Mouse (Mus musculus) retina, postnatal 7 days (tissue): ENCODE data around the gene Vezt.

ENCODE experiments used
- DNase-seq: peaks from one replicate; pipeline ENCODE4 v3.0.0-alpha.2; 2012; ENCODE audit warnings: low read depth, low spot score

Gene Vezt

GRCm38 (mm10) chr10:93912136-93912855 lies 123.3 kb downstream of the Vezt start:
- no peak for DNase-seq

- DNase-seq = no peak
Measured at GRCm38 (mm10) chr10:93911326-93911725, 124.3 kb downstream of the Vezt start.

GRCm38 (mm10) chr10:93909811-93910446 lies 125.7 kb downstream of the Vezt start:
- no peak for DNase-seq

GRCm38 (mm10) chr10:93909015-93909414 lies 126.6 kb downstream of the Vezt start:
- DNase-seq = no peak

GRCm38 (mm10) chr10:93908540-93908939 lies 127.1 kb downstream of the Vezt start:
- DNase-seq = no peak

- DNase-seq = no peak
Measured at GRCm38 (mm10) chr10:93907376-93907775, 128.2 kb downstream of the Vezt start.

GRCm38 (mm10) chr10:93899907-93900306 lies 135.7 kb downstream of the Vezt start:
- DNase-seq = no peak

- DNase-seq = no peak
Measured at GRCm38 (mm10) chr10:93899303-93899702, 136.3 kb downstream of the Vezt start.

- no peak for DNase-seq
Measured at GRCm38 (mm10) chr10:93897043-93897646, 138.5 kb downstream of the Vezt start, which contains the start of gene Metap2. Gene Metap2, minus strand, starts transcription at chr10:93897093.

GRCm38 (mm10) chr10:93892551-93892950 lies 143.1 kb downstream of the Vezt start:
- no peak for DNase-seq

GRCm38 (mm10) chr10:93891031-93891430 lies 144.6 kb downstream of the Vezt start:
- no peak for DNase-seq

GRCm38 (mm10) chr10:93890565-93890964 lies 145.1 kb downstream of the Vezt start:
- DNase-seq = no peak

GRCm38 (mm10) chr10:93889976-93890375 lies 145.6 kb downstream of the Vezt start:
- no peak for DNase-seq

GRCm38 (mm10) chr10:93889579-93889950 lies 146.1 kb downstream of the Vezt start:
- peak; percentile 85 for DNase-seq
